Mouse (Mus musculus): Measurements from ENCODE around the gene Dync2li1.

GRCm38 (mm10) chr17:84617953-84618352, 8.3 kb upstream of the Dync2li1 start:
- TF ChIP-seq CTCF (IDR thresholded peaks at IDR 0.05; ENCODE audit: low read depth, low read length) (no peak), POLR2A (IDR thresholded peaks at IDR 0.05; ENCODE audit: borderline replicate concordance, low read depth, low read length) (no peak)

All from bone marrow macrophage, adult 2 months (primary cell).